Mouse (Mus musculus) embryonic facial prominence, embryonic 10.5 days (tissue): ENCODE measurements at regions not wholly inside any gene's neighbourhood (a gene's known extent, or its start where the extent isn't known, plus 50 kb on each side); places are given as distances from the start of the nearest gene placed in this dataset.
A peak's percentile ranks its signal among the peaks of the same experiment; 100 is the strongest.

ENCODE experiments used
- DNase-seq: peaks from one replicate; pipeline ENCODE4 v3.0.0-alpha.2; 2017; ENCODE audit warnings: low spot score
- H3K27ac ChIP-seq: fragments of 300-500 bp; sonication (generic); replicated peaks from 2 replicates; pipeline ENCODE4 v1.5.1; 2016; ENCODE audit warnings: mild to moderate bottlenecking
- H3K27me3 ChIP-seq: fragments of 300-500 bp; sonication (generic); replicated peaks from 2 replicates; pipeline ENCODE4 v1.6.1; 2016; ENCODE audit warnings: low read depth, mild to moderate bottlenecking; ENCODE audit not compliant: poor library complexity, severe bottlenecking
- H3K36me3 ChIP-seq: fragments of 300-500 bp; sonication (generic); replicated peaks from 2 replicates; pipeline ENCODE4 v1.6.1; 2016; ENCODE audit warnings: mild to moderate bottlenecking, moderate library complexity
- H3K4me1 ChIP-seq: fragments of 300-500 bp; sonication (generic); 2 replicates; pipeline ENCODE4 v1.6.1; 2016
- H3K4me3 ChIP-seq: fragments of 300-500 bp; sonication (generic); 2 replicates; pipeline ENCODE4 v1.5.1; 2016; ENCODE audit warnings: mild to moderate bottlenecking, moderate library complexity
- H3K9me3 ChIP-seq: fragments of 300-500 bp; sonication (generic); 2 replicates; pipeline ENCODE4 v1.6.1; 2016; ENCODE audit warnings: mild to moderate bottlenecking
- WGBS: fragments of 180-500 bp; shearing (Covaris S2); methylation state at CpG from one replicate; pipeline ENCODE4 v1.1.7; 2016; 5-methylcytosine and 5-hydroxymethylcytosine counted together

DNA sequence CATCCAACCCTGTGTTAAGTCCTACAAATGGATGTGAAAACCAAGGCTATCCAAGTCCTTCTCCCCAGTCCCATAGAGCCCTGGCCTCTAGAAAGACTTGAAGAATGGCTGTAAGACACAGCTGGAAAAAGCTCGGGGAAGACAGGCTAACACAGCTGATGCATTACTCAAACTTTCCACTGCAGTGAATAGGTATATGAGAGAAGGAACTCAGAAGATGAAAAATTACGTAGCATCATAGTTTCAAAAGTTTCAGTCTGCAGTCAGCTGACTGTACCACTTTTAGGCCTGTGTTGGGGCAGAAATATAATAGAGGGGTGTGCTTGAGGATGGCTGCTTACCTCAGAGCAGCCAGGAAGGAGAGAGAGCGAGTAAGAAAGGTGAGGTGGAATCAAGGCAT lies 456.3 kb upstream of the Vstm2b start:
- no peak for DNase-seq
- Histone ChIP-seq H3K36me3 (no peaks in the 10 kb centered on the region), H3K4me1 (no peaks in the 10 kb centered on the region), H3K4me3 (no peak overlapping the region), H3K27ac (no peak overlapping the region), H3K9me3 (0 out of 2 replicates have a peak, but pooled peaks cover 3% of the 10 kb centered on the region), H3K27me3 (no peaks in the 10 kb centered on the region)
- WGBS = 85% methylated on average over 3 of the region's 3 CpGs

DNA sequence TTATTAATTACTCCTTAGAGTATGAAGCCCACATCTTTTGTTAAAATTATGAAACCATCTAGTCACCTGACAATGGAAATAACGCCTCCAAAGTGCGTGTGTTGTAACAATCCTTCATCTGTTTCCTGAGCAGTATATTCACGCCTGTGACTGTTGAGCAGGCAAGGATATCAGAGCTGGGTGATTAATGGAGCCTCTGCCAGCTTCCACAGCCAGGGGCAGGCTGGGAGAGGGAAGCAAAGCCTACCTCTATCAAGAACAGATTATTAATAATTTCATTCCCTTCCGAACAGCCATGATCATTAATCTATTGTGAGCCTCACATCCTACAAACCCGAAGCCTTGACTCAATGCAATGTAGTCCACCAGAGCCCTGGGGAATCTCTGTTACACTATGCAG lies 431.7 kb upstream of the Vstm2b start:
- DNase-seq = no peak
- H3K4me3 ChIP-seq = no peak overlapping the region
- no peaks in the 10 kb centered on the region for H3K9me3 ChIP-seq
- H3K36me3 ChIP-seq = no peaks in the 10 kb centered on the region
- WGBS = 87% methylated on average over 5 of the region's 5 CpGs
- peaks cover 6% of the 10 kb centered on the region; the same call in 1 of the 2 replicates for H3K4me1 ChIP-seq
- H3K27ac ChIP-seq = no peak overlapping the region
- no peaks in the 10 kb centered on the region for H3K27me3 ChIP-seq

GRCm38 (mm10) chr7:40487256-40487655 lies 410.9 kb upstream of the Vstm2b start:
- no peak overlapping the region for H3K27ac ChIP-seq
- H3K4me1 ChIP-seq = no peaks in the 10 kb centered on the region
- no peak for DNase-seq
- no peaks in the 10 kb centered on the region for H3K27me3 ChIP-seq
- no peak overlapping the region for H3K4me3 ChIP-seq
- H3K9me3 ChIP-seq = no peaks in the 10 kb centered on the region
- no peaks in the 10 kb centered on the region for H3K36me3 ChIP-seq

GRCm38 (mm10) chr7:40522703-40523267 lies 375.3 kb upstream of the Vstm2b start:
- Histone ChIP-seq H3K4me3 (no peak overlapping the region), H3K36me3 (no peaks in the 10 kb centered on the region), H3K27ac (no peak overlapping the region), H3K4me1 (no peaks in the 10 kb centered on the region), H3K9me3 (no peaks in the 10 kb centered on the region), H3K27me3 (no peaks in the 10 kb centered on the region)
- 80% methylated on average over 7 of the region's 7 CpGs for WGBS
- no peak for DNase-seq

GRCm38 (mm10) chr7:40536601-40537000 lies 361.5 kb upstream of the Vstm2b start:
- Histone ChIP-seq H3K9me3 (no peaks in the 10 kb centered on the region), H3K4me3 (no peak overlapping the region), H3K27me3 (no peaks in the 10 kb centered on the region), H3K36me3 (no peaks in the 10 kb centered on the region), H3K27ac (no peak overlapping the region), H3K4me1 (peaks cover 9% of the 10 kb centered on the region)
- DNase-seq = peak; percentile 11
- WGBS = 54% methylated on average over 3 of the region's 3 CpGs

GRCm38 (mm10) chr7:40537621-40538020 lies 360.5 kb upstream of the Vstm2b start:
- no peaks in the 10 kb centered on the region for H3K27me3 ChIP-seq
- H3K4me3 ChIP-seq = no peak overlapping the region
- H3K4me1 ChIP-seq = peaks cover 9% of the 10 kb centered on the region
- no peak overlapping the region for H3K27ac ChIP-seq
- 87% methylated on average over 3 of the region's 3 CpGs for WGBS
- H3K9me3 ChIP-seq = no peaks in the 10 kb centered on the region
- no peaks in the 10 kb centered on the region for H3K36me3 ChIP-seq
- DNase-seq = no peak

- WGBS = 80% methylated on average over 5 of the region's 5 CpGs
- no peak for DNase-seq
- H3K27me3 ChIP-seq = no peaks in the 10 kb centered on the region
- H3K4me1 ChIP-seq = peaks cover 9% of the 10 kb centered on the region
- no peak overlapping the region for H3K4me3 ChIP-seq
- no peaks in the 10 kb centered on the region for H3K36me3 ChIP-seq
- no peak overlapping the region for H3K27ac ChIP-seq
- no peaks in the 10 kb centered on the region for H3K9me3 ChIP-seq
Measured at GRCm38 (mm10) chr7:40539789-40540188, 358.3 kb upstream of the Vstm2b start.

DNA sequence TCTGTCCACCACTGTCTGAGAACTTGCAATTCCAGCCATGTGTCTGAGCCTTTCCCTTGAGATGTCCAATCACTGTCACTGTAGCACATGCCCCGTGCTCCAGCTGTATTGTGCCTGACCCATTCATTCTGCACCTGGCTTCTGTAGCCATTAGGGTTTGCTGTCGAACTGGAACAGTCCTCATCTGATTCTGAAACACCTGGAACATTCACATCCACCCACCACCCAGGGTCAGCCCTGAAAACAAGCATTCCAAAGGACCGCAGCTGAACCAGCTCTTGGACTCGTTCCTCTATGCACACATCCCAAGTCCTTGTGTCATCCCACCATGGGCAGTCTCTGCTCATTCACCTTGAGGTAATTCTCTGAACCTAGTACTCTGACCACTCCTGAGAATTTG lies 356.8 kb upstream of the Vstm2b start:
- Histone ChIP-seq H3K27me3 (no peaks in the 10 kb centered on the region), H3K4me3 (no peak overlapping the region), H3K27ac (no peak overlapping the region), H3K9me3 (no peaks in the 10 kb centered on the region), H3K36me3 (no peaks in the 10 kb centered on the region), H3K4me1 (peaks cover 9% of the 10 kb centered on the region)
- no peak for DNase-seq
- WGBS = 76% methylated on average over 4 of the region's 4 CpGs

- H3K4me1 ChIP-seq = no peaks in the 10 kb centered on the region
- H3K4me3 ChIP-seq = no peak overlapping the region
- no peak overlapping the region for H3K27ac ChIP-seq
- no peak for DNase-seq
- no peaks in the 10 kb centered on the region for H3K27me3 ChIP-seq
- no peaks in the 10 kb centered on the region for H3K9me3 ChIP-seq
- 75% methylated on average over 10 of the region's 10 CpGs for WGBS
- H3K36me3 ChIP-seq = no peaks in the 10 kb centered on the region
Measured at GRCm38 (mm10) chr7:40563447-40564118, 334.5 kb upstream of the Vstm2b start.

DNA sequence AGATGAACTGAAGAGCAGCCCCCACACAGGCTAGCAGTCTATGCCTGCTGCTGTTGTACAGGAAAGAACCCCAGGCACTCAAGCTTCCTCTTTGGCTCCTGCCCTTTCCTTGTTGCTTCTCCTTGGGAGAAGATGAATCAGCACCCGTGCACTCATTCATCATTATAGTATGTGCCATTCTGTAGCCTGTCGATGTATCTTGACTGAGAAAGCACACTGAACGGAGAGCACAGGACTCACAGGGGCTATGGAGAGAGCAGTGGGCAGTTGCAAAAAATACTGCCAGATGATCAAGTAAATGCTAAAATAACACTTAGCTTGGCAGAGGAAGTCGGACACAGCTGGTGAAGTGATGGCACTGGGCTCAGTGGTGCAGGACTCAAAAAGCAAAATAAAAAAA lies 322.2 kb upstream of the Vstm2b start:
- 84% methylated on average over 4 of the region's 4 CpGs for WGBS
- Histone ChIP-seq H3K4me3 (no peak overlapping the region), H3K27ac (no peak overlapping the region), H3K9me3 (no peaks in the 10 kb centered on the region), H3K4me1 (no peaks in the 10 kb centered on the region), H3K36me3 (no peaks in the 10 kb centered on the region), H3K27me3 (no peaks in the 10 kb centered on the region)
- no peak for DNase-seq

DNA sequence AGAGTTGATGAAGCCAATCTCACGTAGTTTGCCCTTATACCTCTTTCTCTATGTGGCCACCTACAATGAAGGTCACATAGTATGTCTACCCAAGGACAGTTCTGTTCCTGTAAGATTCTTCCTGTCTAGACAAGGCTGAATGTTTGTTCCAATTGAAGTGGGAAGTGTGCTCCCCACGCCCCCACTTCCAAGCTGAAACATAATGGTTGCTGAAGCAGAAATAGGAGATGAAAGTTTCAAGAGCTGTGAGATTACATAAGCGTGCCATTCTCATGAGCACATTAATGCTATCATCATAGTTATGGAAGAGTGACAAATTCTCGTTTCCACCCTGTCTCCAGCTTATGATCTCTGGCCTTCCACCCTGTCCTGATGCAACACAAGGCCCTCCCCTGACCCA lies 320.8 kb upstream of the Vstm2b start:
- no peak for DNase-seq
- no peaks in the 10 kb centered on the region for H3K27me3 ChIP-seq
- no peaks in the 10 kb centered on the region for H3K36me3 ChIP-seq
- H3K4me3 ChIP-seq = no peak overlapping the region
- H3K4me1 ChIP-seq = no peaks in the 10 kb centered on the region
- WGBS = 80% methylated on average over 4 of the region's 4 CpGs
- H3K27ac ChIP-seq = no peak overlapping the region
- H3K9me3 ChIP-seq = no peaks in the 10 kb centered on the region

GRCm38 (mm10) chr7:40620761-40621160 lies 277.4 kb upstream of the Vstm2b start:
- Histone ChIP-seq H3K27me3 (no peaks in the 10 kb centered on the region), H3K36me3 (no peaks in the 10 kb centered on the region), H3K4me1 (peaks cover 5% of the 10 kb centered on the region; the same call in 1 of the 2 replicates), H3K27ac (no peak overlapping the region), H3K4me3 (no peak overlapping the region), H3K9me3 (no peaks in the 10 kb centered on the region)
- 73% methylated on average over 3 of the region's 3 CpGs for WGBS
- no peak for DNase-seq

GRCm38 (mm10) chr7:40622811-40623210 lies 275.3 kb upstream of the Vstm2b start:
- no peak for DNase-seq
- Histone ChIP-seq H3K9me3 (no peaks in the 10 kb centered on the region), H3K27ac (no peak overlapping the region), H3K4me3 (no peak overlapping the region), H3K36me3 (no peaks in the 10 kb centered on the region), H3K4me1 (no peaks in the 10 kb centered on the region), H3K27me3 (no peaks in the 10 kb centered on the region)
- 71% methylated on average over 3 of the region's 3 CpGs for WGBS
